Mouse (Mus musculus) embryonic fibroblast, embryonic 13.5 days (primary cell): ENCODE measurements around the gene Btbd7. TPM values are rescaled to one million over a fixed set of nuclear protein-coding genes. Genes with fewer than 3 reads are reported as not detected.

ENCODE experiments used
- H3K27ac ChIP-seq: 2 replicates; pipeline ENCODE4 v1.5.1; 2012; ENCODE audit warnings: low read length, control low read depth, inconsistent platforms; ENCODE audit not compliant: insufficient read depth
- H3K4me1 ChIP-seq: 2 replicates; pipeline ENCODE4 v1.6.1; 2011; ENCODE audit warnings: low read length; ENCODE audit not compliant: control insufficient read depth, insufficient read depth
- H3K4me3 ChIP-seq: 2 replicates; pipeline ENCODE4 v1.5.1; 2011; ENCODE audit warnings: mild to moderate bottlenecking, control low read depth, low read length; ENCODE audit not compliant: insufficient read depth
- CTCF ChIP-seq: IDR thresholded peaks from 2 replicates; pipeline ENCODE4 v1.5.1; 2011; ENCODE audit warnings: mild to moderate bottlenecking, control low read depth, low read length, moderate library complexity, borderline replicate concordance; ENCODE audit not compliant: insufficient read depth
- POLR2A ChIP-seq: IDR thresholded peaks from 2 replicates; pipeline ENCODE4 v1.6.1; 2011; ENCODE audit warnings: low read depth, mild to moderate bottlenecking, control low read depth, low read length, moderate library complexity
- polyA plus RNA-seq: library from polyadenylated mRNA; stranded (reverse); fragments of >200 nt; gene quantifications from 2 replicates; pipeline ENCODE4 v1.2.4, GENCODE M21; 2011; ENCODE audit warnings: low read depth; ENCODE audit not compliant: missing spikeins, insufficient read length

Btbd7 gene
- polyA plus RNA-seq, 1 experiment = 55.2 TPM

GRCm38 (mm10) chr12:102869802-102870201 lies 8.5 kb downstream of the Btbd7 start:
- Histone ChIP-seq H3K27ac (no peak overlapping the region), H3K4me1 (no peaks in the 10 kb centered on the region; the same call in 1 of the 2 replicates), H3K4me3 (no peak overlapping the region)
- TF ChIP-seq POLR2A = no peak
- no peak for TF ChIP-seq CTCF

DNA sequence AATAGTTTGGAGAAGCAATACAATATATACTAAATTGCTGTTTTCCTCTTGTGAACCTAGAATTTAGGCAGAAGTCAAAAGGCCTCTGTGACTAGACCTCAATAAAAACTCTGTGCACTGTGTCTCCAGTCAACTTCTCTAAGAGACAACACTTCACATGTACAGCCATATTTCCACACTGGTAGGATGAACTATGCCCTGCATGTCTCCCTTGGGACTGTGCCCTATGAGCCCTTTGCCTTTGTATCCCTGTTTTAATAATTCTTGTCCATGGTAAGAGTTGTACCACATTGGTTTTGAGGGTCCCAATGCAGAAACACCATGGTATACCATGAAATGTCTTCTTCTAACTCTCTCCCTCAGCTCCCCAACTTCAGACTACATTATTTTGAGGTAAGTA lies 17.5 kb downstream of the Btbd7 start:
- Histone ChIP-seq H3K4me3 (no peak overlapping the region), H3K4me1 (no peaks in the 10 kb centered on the region), H3K27ac (no peak overlapping the region)
- TF ChIP-seq POLR2A (no peak), CTCF (no peak)

DNA sequence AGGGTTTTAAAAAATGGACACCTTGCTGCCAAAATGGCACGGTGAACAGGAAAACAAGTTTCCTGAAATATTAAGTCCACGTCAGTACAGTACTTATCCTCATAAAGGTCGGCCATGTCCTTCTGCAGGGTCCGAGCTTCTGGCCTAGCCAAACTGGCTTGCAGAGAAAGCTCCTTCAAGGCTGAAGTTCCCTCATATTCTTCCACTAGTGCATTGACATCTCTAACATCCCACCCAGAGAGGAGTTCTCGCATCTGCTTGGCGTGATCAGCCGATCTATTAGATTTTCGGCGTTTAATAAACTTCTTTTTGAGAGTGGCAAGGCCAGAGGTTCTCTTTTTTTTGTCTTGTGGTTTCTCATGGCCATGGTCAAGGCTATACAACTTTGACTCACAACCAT lies 40.0 kb downstream of the Btbd7 start:
- H3K4me1 ChIP-seq = no peaks in the 10 kb centered on the region
- no peak overlapping the region for H3K27ac ChIP-seq
- H3K4me3 ChIP-seq = no peak overlapping the region
- TF ChIP-seq POLR2A (no peak), CTCF (no peak)

- H3K27ac ChIP-seq = no peak overlapping the region; the same call in 1 of the 2 replicates
- TF ChIP-seq POLR2A (no peak), CTCF (no peak)
- no peak overlapping the region for H3K4me3 ChIP-seq
- no peaks in the 10 kb centered on the region for H3K4me1 ChIP-seq
Observed at GRCm38 (mm10) chr12:102832746-102833300, 45.4 kb downstream of the Btbd7 start.

DNA sequence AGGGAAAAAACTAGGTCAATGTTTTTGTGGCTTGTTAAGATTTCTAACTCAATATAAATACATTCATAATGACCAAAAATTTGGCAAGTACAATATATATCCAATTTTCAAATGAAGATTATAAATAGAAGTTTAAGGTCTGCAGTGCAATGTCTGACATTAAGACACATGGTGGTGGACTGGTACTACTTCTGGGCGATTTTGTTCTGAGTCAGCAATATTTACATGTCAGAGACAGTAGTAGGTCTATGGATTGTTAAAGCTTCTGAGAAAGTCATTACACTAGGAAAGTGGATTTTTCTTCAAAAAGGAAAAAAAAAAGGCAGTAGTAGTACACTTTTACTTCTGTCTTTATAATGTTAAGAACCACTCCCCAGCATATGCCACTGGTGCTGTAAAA lies 46.4 kb downstream of the Btbd7 start:
- TF ChIP-seq CTCF (no peak), POLR2A (no peak)
- no peak overlapping the region for H3K4me3 ChIP-seq
- H3K4me1 ChIP-seq = no peaks in the 10 kb centered on the region
- H3K27ac ChIP-seq = no peak overlapping the region

DNA sequence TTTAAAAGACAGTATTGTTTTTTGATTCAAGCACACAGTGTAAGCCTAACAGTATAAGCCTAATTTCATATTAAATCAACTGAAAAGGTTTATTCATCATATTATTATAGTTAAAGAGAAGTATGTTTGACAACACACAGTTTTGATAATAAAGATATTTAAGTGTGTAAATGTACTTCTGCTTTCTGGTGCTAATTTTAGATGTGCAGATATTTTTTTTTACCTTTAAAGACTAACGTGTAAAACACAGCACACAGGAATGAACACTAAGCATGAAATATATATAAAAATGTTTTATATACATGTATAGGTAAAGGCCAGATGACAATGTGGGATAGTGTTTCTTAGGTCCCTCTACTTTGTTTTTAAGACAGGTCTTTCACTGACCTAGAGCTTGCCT lies 51.2 kb downstream of the Btbd7 start:
- TF ChIP-seq CTCF (no peak), POLR2A (no peak)
- Histone ChIP-seq H3K4me3 (no peak overlapping the region), H3K4me1 (no peaks in the 10 kb centered on the region), H3K27ac (no peak overlapping the region)

DNA sequence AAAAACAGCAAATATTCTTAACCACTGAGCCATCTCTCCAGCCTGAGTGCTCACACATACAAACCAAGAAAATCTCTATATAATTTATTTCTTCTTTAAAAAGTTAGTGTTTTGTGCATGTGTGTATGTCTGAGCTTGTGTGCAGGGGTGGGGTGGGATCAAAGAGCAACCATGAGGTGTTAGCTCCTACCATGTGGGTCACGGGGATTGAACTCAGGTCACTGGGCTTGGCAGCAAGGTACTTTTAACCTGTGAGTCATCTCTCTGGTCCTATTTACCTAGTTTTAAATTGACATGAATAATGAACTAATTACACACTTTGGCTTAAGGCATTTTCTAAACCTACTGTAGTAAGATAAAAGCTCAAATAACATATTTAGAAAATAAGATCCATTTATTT lies 51.9 kb downstream of the Btbd7 start:
- Histone ChIP-seq H3K4me1 (no peaks in the 10 kb centered on the region), H3K4me3 (no peak overlapping the region), H3K27ac (no peak overlapping the region)
- TF ChIP-seq CTCF (no peak), POLR2A (no peak)

DNA sequence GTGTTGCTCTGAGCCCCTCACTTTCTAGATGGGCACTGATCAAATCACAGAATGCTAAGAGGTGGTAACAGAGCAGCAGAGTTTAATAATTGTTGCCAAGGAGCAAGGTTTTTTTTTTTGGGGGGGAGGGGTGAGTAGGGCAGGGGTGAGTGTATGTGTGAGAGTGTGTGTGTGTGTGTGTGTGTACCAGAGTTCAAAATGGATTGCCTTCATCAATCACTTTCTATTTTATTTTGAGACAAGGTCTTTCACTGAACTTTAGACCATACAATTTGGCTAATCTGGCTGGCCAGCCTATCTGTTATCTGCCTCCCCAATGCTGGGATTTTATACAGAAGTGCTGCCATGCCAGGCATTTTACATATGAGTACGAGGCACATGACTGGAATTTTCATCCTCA lies 63.4 kb downstream of the Btbd7 start:
- no peak overlapping the region for H3K27ac ChIP-seq
- TF ChIP-seq POLR2A (no peak), CTCF (no peak)
- peaks cover 2% of the 10 kb centered on the region for H3K4me1 ChIP-seq
- H3K4me3 ChIP-seq = no peak overlapping the region

DNA sequence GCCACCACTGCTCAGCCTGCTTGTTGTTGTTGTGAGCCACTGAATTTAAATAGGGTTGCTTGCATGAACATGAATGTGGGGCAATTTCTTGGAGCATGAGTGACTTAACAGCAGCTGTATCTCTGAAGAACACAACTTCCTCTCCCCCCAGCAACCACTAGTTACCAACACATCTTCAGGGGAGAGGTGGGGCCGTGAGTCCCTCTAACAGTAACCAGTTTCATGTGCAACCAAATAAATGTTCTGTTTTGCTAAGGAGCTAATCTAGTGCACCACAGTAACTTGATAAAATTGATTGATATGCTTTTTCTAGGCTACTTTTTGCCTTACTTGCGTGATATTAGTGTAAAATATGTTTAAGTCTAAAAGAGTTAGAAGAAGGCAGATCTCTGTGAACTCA lies 78.7 kb downstream of the Btbd7 start:
- Histone ChIP-seq H3K27ac (no peak overlapping the region), H3K4me3 (no peak overlapping the region), H3K4me1 (no peaks in the 10 kb centered on the region)
- TF ChIP-seq POLR2A (no peak), CTCF (no peak)

- TF ChIP-seq CTCF = no peak
- TF ChIP-seq POLR2A = no peak
- no peak overlapping the region for H3K4me3 ChIP-seq
- no peaks in the 10 kb centered on the region for H3K4me1 ChIP-seq
- no peak overlapping the region for H3K27ac ChIP-seq
Observed at GRCm38 (mm10) chr12:102787927-102788326, 90.3 kb downstream of the Btbd7 start.

GRCm38 (mm10) chr12:102785593-102785985 lies 92.7 kb downstream of the Btbd7 start:
- TF ChIP-seq POLR2A (no peak), CTCF (no peak)
- no peaks in the 10 kb centered on the region for H3K4me1 ChIP-seq
- no peak overlapping the region for H3K27ac ChIP-seq
- H3K4me3 ChIP-seq = no peak overlapping the region
